Mouse (Mus musculus) activated CD4-positive, CD25-positive, alpha-beta regulatory T cell, adult 4 months (primary cell): ENCODE measurements around the gene Pole. TPM values are rescaled to one million over a fixed set of nuclear protein-coding genes. Genes with fewer than 3 reads are reported as not detected.

Source experiments
- ATAC-seq: one replicate; pipeline ENCODE4 v1.8.0; 2017
- polyA plus RNA-seq, 2 experiments: library from polyadenylated mRNA; unstranded; fragments of 100-300 nt; shearing (Covaris generic); gene quantifications; one replicate each; pipeline ENCODE4 v1.2.1; 2017

Pole gene
- 10 to 100 TPM in 1 of 2 experiments, 1 to 10 TPM in 1; 7.5 to 12.4 TPM for polyA plus RNA-seq

DNA sequence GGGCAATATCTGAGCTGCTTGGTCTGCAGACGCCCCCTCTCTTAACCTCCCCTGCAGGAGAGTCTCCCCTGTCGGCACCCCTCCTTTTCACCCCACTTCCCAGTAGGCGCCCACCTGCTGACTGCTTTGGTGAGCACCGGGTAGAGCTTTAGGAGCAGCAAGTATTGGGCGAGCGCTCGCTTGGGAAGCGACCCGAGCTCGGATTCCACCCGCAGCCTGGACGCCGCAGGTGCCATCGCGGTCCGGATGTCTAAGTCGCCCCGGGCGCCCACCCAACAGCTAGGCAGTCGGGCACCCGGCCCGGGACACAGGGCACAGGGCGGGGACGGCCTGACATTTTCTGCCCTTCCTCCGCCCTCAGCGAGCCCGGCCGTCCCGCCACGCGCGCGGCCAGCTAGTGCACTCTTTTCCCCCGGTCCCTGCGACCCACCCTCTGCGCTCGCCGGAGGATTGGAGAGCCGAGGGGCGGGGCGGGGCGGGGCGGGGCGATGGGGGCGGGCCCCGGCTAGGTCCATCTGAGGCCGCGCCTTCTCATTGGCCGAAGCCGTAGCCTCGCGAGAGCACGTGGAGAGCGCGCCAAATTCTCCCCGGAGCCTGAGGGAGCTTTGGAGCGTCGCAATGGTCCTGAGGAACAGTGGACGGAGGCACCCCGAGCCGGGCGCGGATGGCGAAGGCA, at the start of gene Pole, which contains the start of gene Pxmp2:
Gene Pole (plus strand): TSS at position 537 of the 676 bp plus-strand sequence.
Gene Pxmp2 (minus strand): TSS at position 417 of the 676 bp plus-strand sequence.
- ATAC-seq = peak; percentile 83

DNA sequence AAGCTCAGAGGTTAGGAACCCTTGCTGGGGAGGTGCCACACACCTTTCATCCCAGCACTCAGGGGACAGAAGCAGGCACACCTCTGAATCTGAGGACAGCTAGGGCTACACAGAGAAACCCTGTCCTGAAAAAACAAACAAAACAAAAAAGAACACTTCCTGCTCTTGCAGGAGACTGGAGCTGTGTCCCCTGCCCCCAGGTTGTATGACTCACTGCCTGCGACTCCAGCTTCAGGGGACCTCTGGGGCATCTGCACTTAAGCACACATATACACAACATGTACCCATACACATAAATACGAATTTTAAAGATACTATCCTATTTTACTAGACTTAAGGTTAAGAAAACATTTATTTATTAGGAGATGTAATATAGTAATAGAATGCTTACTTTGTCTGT, 42.0 kb upstream of the Pole start:
- no peak for ATAC-seq

DNA sequence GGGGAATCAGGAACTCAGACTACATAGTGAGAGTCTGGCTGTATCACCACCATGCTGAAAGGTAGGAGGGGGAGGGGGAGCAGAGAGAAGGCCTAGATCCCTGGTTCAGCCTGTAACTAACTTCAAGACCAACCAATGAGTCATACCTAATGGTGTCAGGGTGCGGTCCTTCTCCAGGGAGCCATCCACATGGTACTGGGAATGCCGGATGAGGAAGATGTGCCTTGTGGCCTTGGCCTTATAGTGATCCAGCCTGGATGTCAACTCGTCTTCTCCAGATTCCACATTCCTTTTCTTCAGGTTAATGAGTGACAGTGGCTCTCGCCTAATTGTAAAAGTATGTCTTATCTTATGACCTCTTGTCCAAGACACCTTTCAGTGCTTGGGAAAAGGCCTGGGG, 19.2 kb upstream of the Pole start:
- ATAC-seq = no peak

DNA sequence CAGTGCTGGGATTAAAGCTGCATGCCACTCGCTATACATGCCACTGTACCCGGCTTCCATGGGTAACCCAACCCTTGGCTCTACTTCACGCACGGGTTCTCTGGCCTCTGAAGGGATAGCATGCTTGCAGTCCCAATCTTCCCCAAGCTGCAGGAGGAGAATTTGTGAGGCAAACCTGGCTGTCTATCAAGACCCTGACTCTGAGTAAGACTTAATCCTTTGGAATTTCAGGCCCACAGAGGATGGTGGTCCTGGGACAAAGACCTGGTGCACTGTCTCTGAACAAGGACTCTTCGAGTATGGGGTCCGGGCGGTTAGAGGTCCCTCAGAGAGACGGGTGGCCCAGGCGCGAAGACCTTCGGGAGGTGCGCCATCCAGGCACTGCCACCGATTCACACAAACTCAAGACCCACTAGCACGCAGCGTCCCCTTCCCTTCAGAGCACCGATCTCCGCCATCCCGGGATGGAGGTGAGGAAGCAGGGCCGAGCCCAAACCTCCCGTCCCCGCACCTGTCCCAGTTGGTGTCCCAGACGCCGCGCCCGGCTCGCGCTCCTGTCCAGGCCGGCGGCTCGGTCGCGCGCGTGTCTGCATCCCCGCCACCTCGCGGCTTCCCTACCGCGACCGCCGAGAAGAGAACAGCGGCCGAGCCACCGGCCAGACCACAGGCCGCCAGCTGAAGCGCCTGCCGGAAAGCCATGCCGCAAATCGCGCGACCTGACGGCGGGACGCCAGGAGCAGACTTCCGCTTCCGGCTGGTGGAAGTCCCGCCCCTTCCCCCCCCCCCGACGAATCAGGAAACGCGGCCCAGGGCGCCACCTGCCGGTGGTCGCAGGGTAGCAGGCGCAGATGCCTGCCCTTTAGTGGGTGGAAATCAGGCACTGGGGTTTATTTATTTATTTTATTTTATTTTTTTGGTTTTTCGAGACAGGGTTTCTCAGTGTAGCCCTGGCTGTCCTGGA, 16.7 kb upstream of the Pole start, which contains the start of gene Pgam5:
Gene Pgam5 (minus strand): TSS at position 773 of the 961 bp plus-strand sequence.
- peak; percentile 78 for ATAC-seq

DNA sequence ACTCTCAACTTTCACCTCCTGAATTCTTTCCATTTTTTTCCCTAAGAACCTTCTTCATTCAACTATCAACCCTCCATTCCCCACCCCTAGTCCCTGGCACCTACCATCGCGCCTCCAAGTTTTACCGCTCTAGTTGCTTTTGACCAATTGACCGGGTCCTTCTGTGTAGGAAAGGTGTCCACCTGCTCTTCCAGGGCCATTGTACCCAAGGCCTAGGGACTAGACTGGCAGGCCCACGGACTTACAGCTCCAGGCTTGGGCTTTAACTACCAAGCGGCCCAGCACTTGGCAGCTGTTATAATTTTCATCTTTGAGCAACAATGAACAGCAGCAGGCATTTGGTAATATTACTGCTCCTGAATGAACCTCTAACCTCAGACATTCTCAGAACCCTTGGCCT, 15.9 kb upstream of the Pole start:
- no peak for ATAC-seq

DNA sequence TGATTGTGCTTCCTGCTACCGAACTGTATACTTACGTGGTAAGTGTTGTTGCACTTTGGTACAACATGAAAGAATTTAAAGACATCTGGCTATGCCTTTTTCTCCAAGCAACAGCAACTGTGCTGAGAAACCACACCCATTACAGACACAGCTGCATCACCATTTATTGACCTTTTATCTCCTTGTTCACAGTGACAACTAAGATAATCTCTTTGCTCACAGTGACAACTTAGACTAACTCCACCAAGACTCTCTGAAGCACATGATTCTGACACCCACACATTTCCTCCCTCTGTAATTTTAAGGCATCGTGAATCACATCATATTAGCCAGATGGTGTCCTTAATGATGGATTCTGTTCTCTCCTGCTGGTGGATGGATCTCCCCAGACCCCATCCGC, 12.0 kb upstream of the Pole start:
- peak; percentile 38 for ATAC-seq

DNA sequence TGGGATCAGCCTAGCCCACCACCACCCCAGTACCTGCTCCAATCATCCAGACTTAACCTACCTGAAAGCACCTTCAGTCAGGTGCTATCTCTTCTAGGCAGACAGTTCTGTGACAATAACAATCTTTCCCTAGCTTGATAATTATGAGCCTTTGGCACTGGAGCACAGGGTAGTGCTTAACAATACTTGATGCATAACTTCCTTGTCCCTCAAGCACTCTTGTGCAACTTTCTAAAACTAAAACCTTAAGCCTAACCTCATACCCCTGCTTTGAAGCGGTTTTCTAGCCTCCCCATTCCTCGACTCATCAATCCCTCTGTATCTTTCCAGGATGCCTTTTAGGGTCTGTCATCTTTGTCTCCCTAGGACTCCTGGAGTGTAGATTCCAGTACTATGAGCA, 11.3 kb upstream of the Pole start:
- no peak for ATAC-seq

DNA sequence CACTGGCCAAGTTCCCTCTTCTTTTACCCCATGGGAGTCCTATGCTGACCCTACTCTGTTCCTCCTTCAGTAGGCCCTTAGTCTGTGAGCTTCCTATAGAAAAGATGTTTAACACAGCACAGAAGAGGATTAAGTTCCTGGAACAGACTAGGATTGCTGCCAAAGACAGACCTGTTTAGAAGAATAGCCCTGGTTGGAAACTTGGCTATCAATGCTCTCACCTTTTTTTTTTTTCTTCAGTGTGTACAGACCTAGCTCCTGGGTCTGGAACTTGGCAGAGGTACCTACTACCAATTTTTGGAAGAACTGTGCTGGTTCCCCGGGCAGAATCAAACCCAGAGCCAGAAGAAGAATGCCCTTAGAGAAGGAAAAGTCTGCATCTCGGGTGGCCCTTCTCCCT, 9.7 kb upstream of the Pole start:
- ATAC-seq = no peak

DNA sequence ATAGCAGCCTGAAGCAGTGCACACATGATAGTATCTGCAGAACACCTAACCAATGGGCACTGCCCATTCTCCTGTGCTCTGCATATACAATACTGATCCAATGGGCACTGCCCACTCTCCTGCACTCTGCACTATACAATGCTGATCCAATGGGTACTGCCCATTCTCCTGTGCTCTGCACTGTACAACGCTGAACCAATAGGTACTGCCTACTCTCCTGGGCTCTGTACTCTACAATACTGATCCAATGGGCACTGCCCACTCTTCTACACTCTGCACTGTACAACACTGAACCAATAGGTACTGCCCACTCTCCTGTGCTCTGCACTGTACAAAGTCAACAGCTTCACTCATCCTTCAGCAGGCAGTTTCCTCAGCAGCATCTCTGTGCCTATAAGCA, 9.2 kb upstream of the Pole start:
- ATAC-seq = no peak

DNA sequence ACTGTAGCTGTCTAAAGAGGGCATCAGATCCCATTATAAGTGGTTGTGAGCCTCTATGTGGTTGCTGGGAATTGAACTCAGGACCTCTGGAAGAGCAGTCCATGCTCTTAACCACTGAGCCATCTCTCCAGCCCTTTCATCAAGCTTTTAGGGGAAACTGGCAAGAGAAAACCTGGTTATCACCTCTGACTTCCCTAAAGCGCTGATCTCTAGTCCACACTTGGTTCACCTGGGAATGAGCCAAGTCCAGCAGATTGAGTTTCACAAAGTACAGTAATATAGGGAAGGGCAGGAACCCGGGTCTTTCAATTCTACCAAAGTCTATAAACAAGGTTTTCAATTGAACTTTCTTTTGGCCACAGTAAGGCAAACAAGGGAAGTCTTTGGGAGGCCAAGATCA, 4.1 kb upstream of the Pole start:
- no peak for ATAC-seq

DNA sequence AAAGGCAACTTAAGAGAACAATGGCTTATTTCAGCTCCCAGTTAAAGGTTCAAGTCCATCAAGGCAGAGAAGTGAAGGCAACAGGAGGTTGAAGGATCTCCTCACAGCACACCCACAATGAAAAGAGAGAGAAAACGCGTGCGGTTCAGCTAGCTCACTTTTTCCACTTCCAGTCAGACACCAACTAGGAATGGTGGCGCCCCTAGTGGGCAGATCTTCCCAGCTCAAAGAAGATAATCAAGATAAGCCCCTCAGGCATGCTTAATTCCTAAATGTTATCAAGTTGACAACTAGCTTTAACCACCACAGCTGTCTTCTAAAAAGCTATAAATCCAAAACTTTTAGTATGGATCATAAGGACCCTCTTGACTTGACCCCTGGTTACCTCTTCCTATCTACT, 1.6 kb upstream of the Pole start:
- peak; percentile 37 for ATAC-seq

DNA sequence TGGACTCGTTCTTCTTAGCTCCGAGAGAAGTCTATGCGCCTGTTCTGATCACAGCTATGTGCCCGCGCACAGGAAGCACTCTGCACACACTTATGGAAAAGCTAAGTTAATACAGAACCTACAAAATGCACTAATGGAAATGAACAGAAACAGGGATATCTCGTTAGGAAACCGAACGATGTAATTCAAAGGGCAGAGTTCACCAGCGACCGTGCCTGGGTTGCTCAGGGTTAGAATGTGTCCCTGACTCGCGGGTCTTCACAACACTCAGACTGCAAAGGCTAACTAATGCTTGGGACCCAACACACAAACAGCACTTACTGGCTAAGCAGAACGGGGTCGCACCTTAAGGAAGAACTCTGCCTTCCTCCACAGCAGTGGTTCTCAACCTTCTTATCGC, 950 bp upstream of the Pole start:
- no peak for ATAC-seq

DNA sequence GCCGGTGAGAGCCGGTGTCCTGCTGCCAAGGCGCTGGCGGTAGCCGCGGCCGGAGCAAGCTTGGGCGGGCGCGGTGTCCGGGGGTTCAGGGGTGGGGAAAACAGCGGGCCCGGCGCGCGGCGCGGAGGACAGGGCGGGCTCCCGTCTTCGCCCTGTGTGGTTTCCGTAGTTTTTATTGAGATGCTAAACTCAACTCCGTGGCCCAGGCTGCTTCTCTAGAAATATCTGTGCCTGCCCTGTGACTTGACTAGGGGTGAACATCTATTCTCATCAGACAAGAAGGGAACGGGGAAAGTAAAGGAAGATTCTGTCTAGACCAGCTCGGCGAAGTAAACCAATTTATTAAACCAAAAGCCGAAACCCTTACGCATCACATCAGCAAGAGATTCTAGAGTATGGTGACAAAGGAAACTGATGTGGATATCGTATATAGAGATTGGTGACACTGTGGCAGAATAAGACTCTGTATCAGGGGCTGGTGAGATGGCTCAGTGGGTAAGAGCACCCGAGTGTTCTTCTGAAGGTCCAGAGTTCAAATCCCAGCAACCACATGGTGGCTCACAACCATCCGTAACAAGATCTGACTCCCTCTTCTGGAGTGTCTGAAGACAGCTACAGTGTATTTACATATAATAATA, 459 bp downstream of the Pole start:
- peak; percentile 41 for ATAC-seq

DNA sequence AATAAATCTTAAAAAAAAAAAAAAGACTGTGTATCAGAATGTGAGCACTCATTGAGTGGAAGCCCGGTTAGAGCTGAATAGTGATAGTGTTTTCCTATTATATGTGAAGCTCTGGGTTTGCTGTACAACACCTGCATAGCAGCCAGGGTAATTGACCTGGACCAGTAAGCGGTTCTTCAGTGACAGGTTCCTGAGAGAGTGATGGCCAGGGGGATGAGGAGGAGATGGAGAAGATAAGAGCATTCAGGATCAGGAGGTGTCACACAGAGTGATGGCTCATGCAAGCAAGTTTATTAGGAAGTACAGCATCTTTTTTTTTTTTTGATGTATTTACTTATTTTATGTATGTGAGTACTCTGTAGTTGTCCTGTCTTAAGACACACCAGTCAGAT, 974 bp downstream of the Pole start:
- ATAC-seq = no peak

DNA sequence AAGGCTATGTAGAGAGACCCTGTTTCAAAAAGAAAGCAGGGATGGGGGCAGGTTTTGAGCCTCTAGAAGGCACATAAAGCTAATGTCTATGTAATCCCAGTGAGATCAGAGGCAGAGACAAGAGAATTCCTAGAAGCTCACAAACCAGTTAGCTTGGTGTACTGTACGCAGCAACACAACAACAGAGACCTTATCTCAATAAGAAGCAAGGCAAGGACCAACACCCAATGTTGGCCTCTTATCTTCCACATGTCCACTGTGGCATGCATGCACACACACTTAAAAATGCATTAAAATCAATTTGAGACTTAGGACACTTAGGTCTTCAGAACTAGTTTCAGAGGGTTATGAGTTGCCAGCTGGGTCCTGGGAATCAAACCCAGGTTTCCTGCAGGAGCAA, 5.5 kb downstream of the Pole start:
- no peak for ATAC-seq

DNA sequence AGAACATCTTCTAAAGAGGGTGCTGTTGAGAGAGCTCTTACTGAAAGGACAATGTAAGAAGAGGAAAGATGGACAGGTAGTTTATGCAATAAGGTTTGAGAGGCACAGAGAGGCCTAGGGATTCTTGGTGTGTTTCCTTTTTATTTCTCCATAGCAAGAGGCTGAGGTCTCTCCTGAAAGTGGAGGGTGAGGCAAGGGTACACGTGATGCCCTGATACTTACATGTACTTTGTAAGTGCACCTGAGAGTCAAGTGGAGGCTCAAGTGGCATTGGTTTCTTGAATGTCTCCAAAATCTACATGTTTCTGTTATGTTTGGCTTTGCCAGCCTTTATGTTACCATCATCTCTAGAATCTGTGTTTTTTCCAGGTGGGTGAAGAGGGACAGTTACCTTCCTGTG, 10.5 kb downstream of the Pole start:
- no peak for ATAC-seq

DNA sequence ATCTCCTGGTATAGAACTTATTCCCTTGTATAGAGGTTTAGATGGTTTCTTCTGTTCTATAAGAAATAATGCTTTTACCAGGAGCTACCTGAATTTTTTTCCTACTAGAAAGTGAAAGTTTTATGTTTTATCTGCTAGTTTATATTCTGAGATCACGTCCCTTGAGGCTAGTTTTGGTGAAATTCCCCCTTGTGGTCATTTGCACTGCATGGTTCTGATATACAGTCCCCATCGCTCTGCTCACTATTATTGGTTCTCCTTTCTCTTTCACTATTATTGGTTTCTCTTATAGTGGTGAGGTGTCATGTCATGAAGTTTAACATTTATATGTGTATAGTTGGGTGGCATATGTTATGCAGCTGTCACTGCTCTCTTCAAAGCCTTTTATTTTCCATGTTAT, 14.5 kb downstream of the Pole start:
- peak; percentile 23 for ATAC-seq

DNA sequence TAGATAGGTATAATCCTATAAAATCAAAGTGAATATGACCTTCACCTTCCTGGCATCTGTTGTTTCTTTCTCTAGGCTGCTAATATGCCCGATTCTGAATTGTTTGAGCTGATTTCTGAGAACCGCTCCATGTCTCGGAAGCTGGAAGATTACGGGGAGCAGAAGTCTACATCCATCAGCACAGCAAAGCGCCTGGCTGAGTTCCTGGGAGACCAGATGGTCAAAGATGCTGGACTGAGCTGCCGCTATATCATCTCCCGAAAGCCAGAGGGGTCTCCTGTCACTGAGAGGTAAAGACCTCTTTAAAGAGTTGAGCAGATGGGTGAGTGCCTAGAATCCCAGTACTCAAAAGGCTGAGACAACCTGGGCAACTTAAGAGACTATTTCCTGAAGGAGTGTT, 22.8 kb downstream of the Pole start:
- no peak for ATAC-seq

DNA sequence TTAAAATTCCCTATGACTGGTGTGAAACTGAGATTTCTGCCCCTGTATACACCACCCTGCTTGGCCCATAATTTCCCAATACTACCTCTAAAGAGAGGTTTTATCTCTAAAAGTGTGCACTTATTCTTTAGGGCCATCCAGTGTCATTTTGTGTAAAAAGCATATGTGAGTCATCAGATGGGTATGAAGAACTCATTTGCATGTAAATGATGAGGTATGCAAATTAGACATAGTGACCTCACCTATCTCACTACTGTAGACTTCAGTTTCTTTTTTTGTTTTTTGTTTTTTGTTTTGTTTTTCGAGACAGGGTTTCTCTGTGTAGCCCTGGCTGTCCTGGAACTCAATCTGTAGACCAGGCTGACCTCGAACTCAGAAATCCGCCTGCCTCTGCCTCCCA, 27.0 kb downstream of the Pole start:
- no peak for ATAC-seq

DNA sequence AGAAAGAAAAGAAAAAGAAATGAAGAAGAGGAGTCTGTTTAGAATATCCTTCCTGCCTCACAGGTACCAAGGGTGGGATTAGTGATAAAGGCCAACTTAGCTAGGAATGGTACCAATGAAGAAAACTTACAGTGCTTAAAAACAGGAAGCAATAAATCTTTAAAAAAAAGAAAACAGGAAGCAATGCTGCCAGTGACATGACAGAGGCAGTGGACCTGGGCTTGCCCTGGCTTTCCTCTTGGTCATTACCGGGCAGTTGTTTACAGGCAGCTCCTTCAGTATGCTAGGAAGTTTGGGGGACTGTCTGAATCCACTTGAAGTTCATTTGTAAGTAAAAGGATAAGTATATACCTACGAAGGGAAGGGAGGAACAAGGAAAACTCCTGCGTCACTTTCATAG, 44.4 kb downstream of the Pole start:
- no peak for ATAC-seq

DNA sequence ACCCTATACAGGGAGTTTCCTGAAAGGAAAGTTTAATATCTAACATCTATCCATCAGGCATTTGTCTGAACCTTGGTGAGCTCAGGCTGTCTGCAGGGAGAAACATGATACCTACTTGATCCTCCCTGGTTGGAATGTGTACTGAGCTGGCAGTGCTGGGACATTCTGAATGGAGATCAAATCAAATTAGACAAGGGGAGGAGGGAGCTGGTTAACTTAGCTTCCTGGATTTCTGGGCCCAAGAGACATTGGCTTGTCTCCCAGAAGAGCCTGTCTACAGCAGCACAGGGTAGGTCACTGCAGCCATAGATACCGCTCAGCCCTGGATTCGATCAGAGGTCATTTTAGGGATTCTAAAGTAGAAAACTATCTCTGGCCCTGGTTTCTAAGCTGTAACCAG, 52.7 kb downstream of the Pole start:
- ATAC-seq = no peak

DNA sequence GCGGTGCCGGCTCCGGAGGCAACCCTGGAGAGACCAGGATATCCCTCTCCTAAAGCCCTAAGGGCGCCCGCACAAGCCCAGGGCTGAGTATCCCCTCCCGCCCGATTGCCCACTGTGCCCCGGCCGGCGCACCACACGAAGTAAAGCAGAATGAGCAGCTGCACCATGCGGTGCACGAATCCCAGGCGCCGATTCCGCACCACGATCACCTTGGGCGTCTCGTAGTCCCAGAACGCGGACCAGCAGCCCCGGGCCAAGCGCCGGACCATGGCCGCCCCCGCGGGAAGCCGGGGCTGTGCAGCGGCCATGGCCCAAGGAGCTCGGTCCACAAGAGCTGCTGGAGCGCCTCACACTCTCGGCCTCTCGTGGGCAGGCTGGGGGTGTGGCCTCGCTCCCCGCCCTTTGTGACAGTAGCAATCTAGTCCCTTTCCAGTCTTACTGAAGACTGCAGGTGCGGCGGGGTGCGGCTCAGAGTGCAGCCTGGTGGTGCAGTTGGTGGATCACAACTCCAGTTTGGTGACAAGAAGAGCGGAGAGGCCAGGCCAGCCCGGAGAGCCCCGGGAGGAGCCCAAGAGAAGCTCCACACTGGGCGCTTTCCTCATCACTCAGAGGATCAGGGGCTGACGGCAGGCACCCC, 56.7 kb downstream of the Pole start, which contains the start of gene P2rx2:
Gene P2rx2 (minus strand): TSS at position 565 of the 637 bp plus-strand sequence.
- no peak for ATAC-seq

DNA sequence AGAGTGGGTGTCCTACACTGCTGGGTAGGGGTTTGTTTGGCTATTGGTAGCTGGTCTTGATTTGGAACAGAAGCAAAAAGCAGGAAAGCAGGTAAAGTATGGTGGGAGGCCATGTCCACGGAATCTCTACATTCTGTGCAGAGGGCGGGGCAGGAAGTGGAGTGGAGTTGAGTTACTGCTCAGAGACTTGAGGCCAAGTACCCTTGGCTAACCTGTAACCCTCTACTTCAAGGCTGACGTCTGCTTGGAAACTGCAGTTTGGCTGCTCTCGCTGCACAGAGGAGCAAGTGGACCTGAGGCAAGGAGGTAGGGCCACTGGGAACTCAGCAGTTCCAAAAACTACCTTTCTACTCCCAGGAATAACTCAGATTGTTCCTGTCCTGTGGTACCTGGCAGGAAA, 58.4 kb downstream of the Pole start, which contains the start of gene Lrcol1:
Gene Lrcol1 (plus strand): TSS at position 207 of the 400 bp plus-strand sequence.
- no peak for ATAC-seq
